Mouse (Mus musculus) G1E (cell line): ENCODE results near the gene Arhgap8.

Experiments
- CTCF ChIP-seq: IDR thresholded peaks from 2 replicates; pipeline ENCODE4 v1.5.1; 2012; ENCODE audit warnings: low read depth, low read length, inconsistent platforms, mixed read lengths
- GATA1 ChIP-seq: IDR thresholded peaks from 2 replicates; pipeline ENCODE4 v1.6.1; 2012; ENCODE audit warnings: borderline replicate concordance, low read length, inconsistent platforms, mixed read lengths
- GATA2 ChIP-seq: IDR thresholded peaks from 2 replicates; pipeline ENCODE4 v1.6.1; 2012; ENCODE audit warnings: low read depth, low read length, inconsistent platforms, borderline replicate concordance
- POLR2AphosphoS5 ChIP-seq: IDR thresholded peaks from 2 replicates; pipeline ENCODE4 v1.6.1; 2012; ENCODE audit warnings: low read depth, low read length, inconsistent platforms; ENCODE audit not compliant: insufficient replicate concordance
- TAL1 ChIP-seq: conservative IDR thresholded peaks from 2 replicates; pipeline ENCODE4 v1.6.1; 2012; ENCODE audit warnings: low read depth, low read length, inconsistent platforms, mixed read lengths

- TF ChIP-seq CTCF (no peak), GATA1 (no peak), TAL1 (no peak), POLR2AphosphoS5 (no peak), GATA2 (no peak)
These were observed 89.6 kb downstream of the Arhgap8 start for GRCm38 (mm10) chr15:84809275-84809952.
